Mouse (Mus musculus): Measurements from ENCODE around the gene Pcmt1.

- TF ChIP-seq CTCF (IDR thresholded peaks at IDR 0.05; ENCODE audit: control insufficient read depth, insufficient read depth, insufficient read length) = no peak
- no peak for TF ChIP-seq MYOD1 (IDR thresholded peaks at IDR 0.05; ENCODE audit: control insufficient read depth, insufficient read length, low read depth)
- no peak for TF ChIP-seq MYOG (IDR thresholded peaks at IDR 0.05; ENCODE audit: control insufficient read depth, extremely low read depth, insufficient read length)
These were observed 50.6 kb downstream of the Pcmt1 start for GRCm38 (mm10) chr10:7630286-7630685.

All from C2C12 (cell line).